Mouse (Mus musculus): ENCODE results near the gene Elmod1. TPM values are rescaled to one million over a fixed set of nuclear protein-coding genes. Genes with fewer than 3 reads are reported as not detected.

The Elmod1 gene
- polyA plus RNA-seq (2015; fragmentation: Illumina TruSeq; extraction: RNeasy Lipid Tissue Mini Kit (QIAGEN cat#74804); ENCODE audit: low read depth, low replicate concordance): 240 TPM

GRCm38 (mm10) chr9:53975122-53975518, at the start of gene Elmod1:
TSS of gene Elmod1 (minus strand) at chr9:53975301.

Other genes with a start within 250 kb of the Elmod1 start
- gene Slc35f2, start 203.8 kb downstream of the Elmod1 start, polyA plus RNA-seq (2015; fragmentation: Illumina TruSeq; extraction: RNeasy Lipid Tissue Mini Kit (QIAGEN cat#74804); ENCODE audit: low read depth, low replicate concordance): 3.6 TPM
- not detected for gene Sln, start 125.1 kb downstream of the Elmod1 start, polyA plus RNA-seq (2015; fragmentation: Illumina TruSeq; extraction: RNeasy Lipid Tissue Mini Kit (QIAGEN cat#74804); ENCODE audit: low read depth, low replicate concordance)
- 7.1 TPM for gene Tnfaip8l3, start 93.1 kb upstream of the Elmod1 start, polyA plus RNA-seq (2015; fragmentation: Illumina TruSeq; extraction: RNeasy Lipid Tissue Mini Kit (QIAGEN cat#74804); ENCODE audit: low read depth, low replicate concordance)

All from brain, adult 10 weeks (tissue).